Mouse (Mus musculus): Measurements from ENCODE around the gene Sulf2.

- TF ChIP-seq POLR2A (IDR thresholded peaks at IDR 0.05; ENCODE audit: borderline replicate concordance, control insufficient read depth, low read depth, low read length) (no peak), CTCF (IDR thresholded peaks at IDR 0.05; ENCODE audit: control insufficient read depth, insufficient read depth, low read length) (no peak)
Observed at GRCm38 (mm10) chr2:166137467-166137866, 18.0 kb downstream of the Sulf2 start.
